Mouse (Mus musculus): ENCODE data around the gene Rad21l.
"Not testable (repeated sequence)": the region's sequence is repeated elsewhere in the genome, so short reads cannot be mapped to it uniquely, and the experiment has no call there.

Gene Rad21l

DNA sequence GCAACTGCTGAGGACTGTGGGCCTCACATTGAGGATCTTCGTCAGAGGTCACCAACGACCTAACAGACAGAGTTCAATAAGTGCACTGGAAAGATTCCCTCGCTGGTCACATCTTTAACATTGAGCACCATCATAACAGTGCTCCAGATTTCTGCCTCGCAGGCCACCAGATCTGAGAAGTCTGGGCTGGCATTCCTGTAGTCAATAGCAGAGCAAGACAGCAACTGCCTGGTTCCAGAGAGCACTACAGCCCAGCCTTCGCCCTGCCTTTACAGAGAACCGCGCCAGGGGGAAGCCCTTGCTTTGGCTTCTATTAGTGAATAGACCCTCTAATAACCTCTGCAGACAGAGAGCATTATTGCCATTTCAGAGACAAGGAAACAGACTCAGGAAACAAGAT, 42.0 kb downstream of the Rad21l start:
- no peak for DNase-seq

DNA sequence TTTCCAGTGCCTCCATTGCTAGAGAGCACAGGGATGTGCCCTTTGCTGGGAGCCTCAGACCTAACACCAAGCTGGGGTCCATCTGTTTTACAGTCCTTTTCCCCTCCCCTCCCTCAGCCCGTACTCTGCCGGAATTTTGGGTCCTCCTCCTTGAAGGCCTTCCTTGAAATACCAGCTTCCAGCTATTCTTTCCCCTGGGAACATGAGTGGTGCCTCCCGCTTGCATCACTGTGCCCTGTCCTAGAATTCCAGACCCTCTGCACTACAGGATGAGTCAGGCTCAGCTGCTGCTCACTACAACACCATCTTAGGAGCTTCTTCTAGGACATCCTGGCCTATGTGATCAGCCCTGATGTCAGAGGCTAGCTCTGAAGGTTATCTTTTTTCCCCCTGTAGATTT, 44.6 kb downstream of the Rad21l start:
- no peak for DNase-seq

DNA sequence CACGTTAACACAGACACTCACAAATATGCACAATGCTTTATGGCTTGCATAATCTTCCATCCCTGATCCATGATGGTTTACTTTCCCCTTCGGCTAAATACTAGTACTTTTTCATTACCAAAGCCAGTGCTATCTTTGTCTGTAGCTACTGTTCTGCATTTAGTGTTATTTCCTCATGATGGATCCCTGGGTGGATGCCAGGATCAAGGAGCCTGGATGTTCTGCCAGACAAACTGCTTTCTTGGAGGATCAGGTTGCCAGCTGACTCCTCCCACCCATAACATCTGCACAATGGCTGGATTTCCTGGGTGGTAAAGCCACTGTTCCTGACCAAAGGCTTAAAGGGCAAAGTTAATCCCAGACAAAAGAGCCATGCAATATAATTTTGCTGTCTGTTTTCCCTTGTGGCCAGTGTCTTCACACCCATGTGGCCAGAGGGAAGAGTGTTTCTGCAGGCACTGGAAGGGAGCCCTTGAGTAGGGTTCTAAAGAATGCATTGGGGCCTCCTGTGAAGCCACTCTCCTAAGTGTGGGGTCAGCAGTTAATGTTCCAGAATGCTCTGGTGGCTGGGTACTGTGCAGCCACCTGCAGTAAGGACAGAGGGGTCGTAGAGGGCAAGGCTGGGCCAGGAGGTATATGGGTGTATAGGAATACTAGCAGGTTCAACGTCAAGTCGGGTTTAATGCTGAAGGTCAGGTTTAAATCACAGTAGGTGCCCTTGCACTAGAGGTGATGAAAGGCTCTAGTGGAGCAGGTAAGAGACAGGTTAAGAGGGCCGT, 51.6 kb downstream of the Rad21l start:
- DNase-seq = no peak

DNA sequence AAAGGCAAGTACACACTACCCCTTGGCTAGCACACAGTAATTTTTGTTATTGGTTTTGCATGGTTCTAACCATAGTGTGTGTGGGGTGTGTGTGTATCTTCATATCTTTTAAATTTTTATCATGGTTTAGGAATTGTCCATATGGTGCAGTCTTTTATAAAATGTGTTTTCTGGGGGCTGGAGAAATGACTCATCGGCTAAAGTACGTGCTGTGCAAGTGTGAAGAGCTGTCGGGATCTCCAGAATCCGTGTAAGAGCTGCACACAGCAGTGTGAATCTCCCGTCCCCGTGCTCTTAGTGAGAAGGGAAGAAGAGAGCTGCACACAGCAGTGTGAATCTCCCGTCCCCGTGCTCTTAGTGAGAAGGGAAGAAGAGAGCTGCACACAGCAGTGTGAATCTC, 52.6 kb downstream of the Rad21l start:
- not testable (repeated sequence) for DNase-seq

DNA sequence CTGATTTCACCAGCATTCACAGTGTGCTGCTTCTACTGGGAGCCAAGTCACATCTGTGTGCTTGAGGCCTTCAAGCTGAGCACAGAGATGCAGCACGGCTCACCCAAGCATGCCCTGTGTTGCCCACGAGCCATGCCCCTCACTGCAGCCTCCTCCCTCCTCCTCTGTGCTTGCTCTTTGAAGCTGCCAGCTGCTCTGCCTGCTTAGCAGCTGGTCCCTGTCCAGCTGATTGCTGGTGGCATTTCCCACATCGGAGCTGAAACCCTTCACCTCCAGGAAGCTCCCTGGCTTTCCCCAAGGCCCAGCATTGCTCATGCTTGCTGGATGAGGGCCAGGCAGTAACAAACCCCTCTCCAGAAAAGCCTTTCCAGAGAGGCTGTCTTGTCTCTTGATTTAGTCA, 58.4 kb downstream of the Rad21l start:
- no peak for DNase-seq

DNA sequence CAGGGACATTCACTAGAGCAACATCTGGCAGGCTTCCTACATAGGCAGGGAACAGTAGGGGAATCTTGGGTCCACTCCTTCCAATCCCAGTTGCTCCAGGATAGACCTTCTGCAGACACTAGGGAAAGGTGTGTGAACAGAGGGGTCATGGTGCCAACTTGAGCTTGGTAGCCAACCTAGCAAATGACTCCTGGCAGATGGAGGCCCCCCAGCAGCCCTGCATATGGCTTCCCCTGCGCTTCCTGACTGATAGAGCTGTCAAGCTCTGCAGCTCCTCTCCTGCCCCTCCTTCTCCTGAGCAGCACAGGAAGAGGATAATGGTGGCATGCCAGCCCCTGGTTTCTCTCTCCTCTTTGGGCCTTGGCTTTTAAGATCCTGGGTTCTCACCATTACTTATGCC, 59.9 kb downstream of the Rad21l start:
- DNase-seq = no peak

DNA sequence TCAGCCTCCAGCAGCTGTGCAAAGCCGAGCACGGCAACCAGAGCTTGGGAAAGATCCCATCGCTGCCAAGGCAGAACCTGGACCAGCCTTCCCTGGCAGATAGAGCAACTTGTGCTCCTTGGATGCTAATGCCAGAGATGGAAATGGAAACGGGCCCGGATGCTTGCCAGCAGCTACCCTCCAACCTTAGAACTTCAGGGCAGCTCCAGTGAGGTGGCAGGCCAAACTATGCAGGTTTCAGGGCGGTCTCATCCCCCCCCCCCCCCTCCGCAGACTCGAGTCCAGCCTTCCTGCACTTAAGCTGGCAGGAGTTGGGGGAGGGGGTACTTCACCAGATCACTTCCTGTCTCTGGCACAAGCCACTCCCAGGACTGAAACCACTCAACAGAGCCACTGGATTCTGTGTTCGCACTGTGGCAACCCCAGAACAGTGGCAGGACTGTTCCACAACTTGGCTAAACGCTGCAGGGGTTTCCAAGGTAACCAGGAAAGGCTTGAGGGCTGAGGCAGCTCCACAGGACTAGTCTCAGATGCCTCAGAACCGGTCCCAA, 62.8 kb downstream of the Rad21l start:
- DNase-seq = no peak

DNA sequence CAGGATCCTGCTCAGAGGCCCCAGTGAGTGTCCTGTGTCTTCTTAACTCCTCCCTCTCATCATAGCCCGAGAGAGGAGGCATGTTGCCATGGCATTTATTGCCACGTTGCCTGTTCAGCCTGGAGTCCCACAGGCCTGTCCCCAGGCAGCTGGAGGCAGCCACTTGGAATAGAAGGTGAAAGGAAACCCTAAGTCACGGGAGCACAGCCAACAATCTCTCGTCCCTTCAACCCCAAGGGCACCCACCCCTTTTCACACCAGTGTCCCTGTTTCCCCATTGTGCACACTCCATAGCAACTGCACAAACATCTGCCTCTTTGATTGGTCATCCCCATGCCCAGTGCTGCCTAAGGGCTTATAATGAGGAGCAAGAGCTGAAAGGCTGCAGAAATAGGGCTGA, 64.7 kb downstream of the Rad21l start:
- DNase-seq = no peak

DNA sequence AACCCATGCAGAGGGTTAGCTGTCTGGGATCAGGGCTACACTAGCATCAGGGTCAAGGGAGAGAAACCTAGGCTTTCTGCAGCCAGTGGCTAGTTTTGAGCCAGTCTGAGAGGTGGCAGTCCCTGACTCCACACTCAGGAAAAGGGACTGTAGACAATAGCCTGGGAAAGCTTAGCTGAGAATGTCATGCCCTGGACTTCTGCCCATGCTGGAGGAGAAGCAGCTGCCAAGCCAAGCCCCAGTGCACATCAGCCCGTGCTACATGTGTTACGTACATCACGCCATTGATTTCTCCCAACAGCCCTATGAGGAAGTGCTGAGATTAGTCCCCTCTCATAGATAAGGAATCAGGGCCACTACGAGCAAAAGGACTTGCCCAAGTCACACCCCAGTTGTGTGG, 66.2 kb downstream of the Rad21l start:
- DNase-seq = no peak

DNA sequence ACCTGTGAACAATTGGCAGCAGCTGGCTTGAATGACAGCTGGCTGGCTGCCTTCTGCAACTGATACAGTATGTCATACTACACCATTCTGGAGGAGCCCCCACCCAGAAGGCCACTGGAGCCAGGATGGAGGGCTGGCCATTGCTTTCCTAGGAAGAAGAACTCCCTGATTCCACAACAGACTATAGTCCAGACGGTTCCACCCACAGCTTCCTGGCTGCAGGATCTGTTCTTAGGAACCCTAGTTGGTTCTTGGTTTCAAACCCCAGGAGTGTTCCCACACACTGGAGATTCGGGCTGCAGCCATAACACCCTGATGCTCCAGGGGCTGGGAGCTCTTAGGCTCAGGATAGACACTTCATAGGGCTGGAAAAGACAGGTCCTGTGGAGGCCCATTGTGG, 70.3 kb downstream of the Rad21l start:
- DNase-seq = no peak
